Mouse (Mus musculus): ENCODE data around the gene Rab11fip2.

The Rab11fip2 gene

GRCm38 (mm10) chr19:59943322-59943871 lies at the start of gene Rab11fip2:
Gene Rab11fip2, minus strand, starts transcription at chr19:59943654.
- peak; percentile 93 for DNase-seq

- DNase-seq: no peak
Observed at GRCm38 (mm10) chr19:59981588-59981987, 38.1 kb upstream of the Rab11fip2 start.

- peak; percentile 23 for DNase-seq
Observed at GRCm38 (mm10) chr19:59954936-59955335, 11.5 kb upstream of the Rab11fip2 start.

- no peak for DNase-seq
Observed at GRCm38 (mm10) chr19:59949731-59950130, 6.3 kb upstream of the Rab11fip2 start.

- no peak for DNase-seq
Observed at GRCm38 (mm10) chr19:59942716-59943321, 635 bp downstream of the Rab11fip2 start.

- DNase-seq: no peak
Observed at GRCm38 (mm10) chr19:59939711-59940110, 3.7 kb downstream of the Rab11fip2 start.

- DNase-seq: no peak
Observed at GRCm38 (mm10) chr19:59932085-59932484, 11.4 kb downstream of the Rab11fip2 start.

GRCm38 (mm10) chr19:59928672-59929071 lies 14.8 kb downstream of the Rab11fip2 start:
- DNase-seq: no peak

- DNase-seq: no peak
Observed at GRCm38 (mm10) chr19:59926125-59926524, 17.3 kb downstream of the Rab11fip2 start.

GRCm38 (mm10) chr19:59920846-59921245 lies 22.6 kb downstream of the Rab11fip2 start:
- no peak for DNase-seq

- DNase-seq: no peak
Observed at GRCm38 (mm10) chr19:59917901-59918613, 25.4 kb downstream of the Rab11fip2 start.

- no peak for DNase-seq
Observed at GRCm38 (mm10) chr19:59911554-59911953, 31.9 kb downstream of the Rab11fip2 start.

GRCm38 (mm10) chr19:59905296-59906081 lies 38.0 kb downstream of the Rab11fip2 start:
- no peak for DNase-seq

- no peak for DNase-seq
Observed at GRCm38 (mm10) chr19:59899965-59900364, 43.5 kb downstream of the Rab11fip2 start.

GRCm38 (mm10) chr19:59898301-59898700 lies 45.2 kb downstream of the Rab11fip2 start:
- no peak for DNase-seq

- no peak for DNase-seq
Observed at GRCm38 (mm10) chr19:59889383-59889782, 54.1 kb downstream of the Rab11fip2 start.

GRCm38 (mm10) chr19:59888846-59889245 lies 54.6 kb downstream of the Rab11fip2 start:
- DNase-seq: no peak

GRCm38 (mm10) chr19:59887866-59888265 lies 55.6 kb downstream of the Rab11fip2 start:
- DNase-seq: no peak

- DNase-seq: no peak
Observed at GRCm38 (mm10) chr19:59885301-59885700, 58.2 kb downstream of the Rab11fip2 start.

- no peak for DNase-seq
Observed at GRCm38 (mm10) chr19:59877238-59877637, 66.2 kb downstream of the Rab11fip2 start.

GRCm38 (mm10) chr19:59866666-59867065 lies 76.8 kb downstream of the Rab11fip2 start:
- DNase-seq: no peak

GRCm38 (mm10) chr19:59862423-59862822 lies 81.0 kb downstream of the Rab11fip2 start:
- no peak for DNase-seq

GRCm38 (mm10) chr19:59860799-59861198 lies 82.7 kb downstream of the Rab11fip2 start:
- no peak for DNase-seq
